Mouse (Mus musculus) lung, embryonic 16.5 days (tissue): Measurements from ENCODE around the gene Pkhd1. TPM values are rescaled to one million over a fixed set of nuclear protein-coding genes. Genes with fewer than 3 reads are reported as not detected.
"Not testable (repeated sequence)": the region's sequence is repeated elsewhere in the genome, so short reads cannot be mapped to it uniquely, and the experiment has no call there.

Experiments used
- ATAC-seq: fragments of 200-750 bp; cut with Nextera tagmentation; 2 replicates; pipeline ENCODE4 v1.8.0; 2017; ENCODE audit warnings: low read depth, mild to moderate bottlenecking, moderate library complexity
- H3K27ac ChIP-seq: fragments of 300-500 bp; sonication (generic); 2 replicates; pipeline ENCODE4 v1.5.1; 2014; ENCODE audit warnings: mild to moderate bottlenecking, control low read depth, low read length
- H3K27me3 ChIP-seq: fragments of 300-500 bp; sonication (generic); 2 replicates; pipeline ENCODE4 v1.6.1; 2014; ENCODE audit warnings: low read depth, low read length, mixed read lengths; ENCODE audit not compliant: control insufficient read depth, insufficient read depth
- H3K36me3 ChIP-seq: fragments of 300-500 bp; sonication (generic); 2 replicates; pipeline ENCODE4 v1.6.1; 2014; ENCODE audit warnings: low read length; ENCODE audit not compliant: control insufficient read depth, insufficient read depth
- H3K4me1 ChIP-seq: fragments of 300-500 bp; sonication (generic); replicated peaks from 2 replicates; pipeline ENCODE4 v1.6.1; 2014; ENCODE audit warnings: low read length, mixed read lengths; ENCODE audit not compliant: control insufficient read depth, insufficient read depth
- H3K4me2 ChIP-seq: fragments of 300-500 bp; sonication (generic); 2 replicates; pipeline ENCODE4 v1.6.1; 2014; ENCODE audit warnings: low read depth, low read length, control low read depth
- H3K4me3 ChIP-seq: fragments of 300-500 bp; sonication (generic); 2 replicates; pipeline ENCODE4 v1.5.1; 2014; ENCODE audit warnings: mild to moderate bottlenecking, low read length, control low read depth
- H3K9ac ChIP-seq: fragments of 300-500 bp; sonication (generic); 2 replicates; pipeline ENCODE4 v1.6.1; 2014; ENCODE audit warnings: low read length, control low read depth
- H3K9me3 ChIP-seq: fragments of 300-500 bp; sonication (generic); 2 replicates; pipeline ENCODE4 v1.6.1; 2016; ENCODE audit warnings: low read length; ENCODE audit not compliant: control insufficient read depth
- WGBS: fragments of 180-500 bp; shearing (Covaris S2); extraction: QIAGEN DNeasy Blood & Tissue Kit; methylation state at CpG from one replicate; pipeline ENCODE4 v1.1.7; 2014; 5-methylcytosine and 5-hydroxymethylcytosine counted together
- polyA plus RNA-seq: library from polyadenylated mRNA; unstranded; fragments of >200 nt; fragmentation: Nextera tagmentation; extraction: Ambion mirVana; gene quantifications from 2 replicates; pipeline ENCODE4 v1.2.1, GENCODE M21; 2015

Gene Pkhd1
- polyA plus RNA-seq, 1 experiment from 2014 or later: 0.80 TPM

DNA sequence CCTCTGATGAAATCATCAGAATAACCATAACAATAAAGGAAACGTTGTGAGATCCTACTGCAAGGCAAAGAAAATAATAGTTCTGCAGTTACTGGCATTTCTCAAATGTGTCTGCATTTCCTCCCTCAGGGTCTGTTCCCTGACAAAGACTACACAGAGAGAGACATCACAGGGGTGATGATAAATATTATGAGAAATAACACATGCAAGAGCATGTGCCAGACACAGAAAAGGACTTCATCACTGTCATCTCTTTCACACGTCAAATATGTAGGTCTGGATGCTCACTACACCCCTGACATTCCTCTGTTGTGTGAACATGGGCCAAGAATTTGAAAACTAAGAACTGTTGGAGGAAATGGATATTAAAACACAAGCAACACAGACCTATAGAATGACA is 369.7 kb downstream of the Pkhd1 start:
- Histone ChIP-seq H3K27ac (no peak overlapping the region), H3K4me3 (no peak overlapping the region), H3K4me1 (no peaks in the 10 kb centered on the region), H3K27me3 (no peaks in the 10 kb centered on the region), H3K9me3 (no peaks in the 10 kb centered on the region), H3K4me2 (no peak overlapping the region), H3K36me3 (no peaks in the 10 kb centered on the region), H3K9ac (no peak overlapping the region)
- WGBS: 49% methylated on average over 2 of the region's 2 CpGs
- no peak for ATAC-seq

DNA sequence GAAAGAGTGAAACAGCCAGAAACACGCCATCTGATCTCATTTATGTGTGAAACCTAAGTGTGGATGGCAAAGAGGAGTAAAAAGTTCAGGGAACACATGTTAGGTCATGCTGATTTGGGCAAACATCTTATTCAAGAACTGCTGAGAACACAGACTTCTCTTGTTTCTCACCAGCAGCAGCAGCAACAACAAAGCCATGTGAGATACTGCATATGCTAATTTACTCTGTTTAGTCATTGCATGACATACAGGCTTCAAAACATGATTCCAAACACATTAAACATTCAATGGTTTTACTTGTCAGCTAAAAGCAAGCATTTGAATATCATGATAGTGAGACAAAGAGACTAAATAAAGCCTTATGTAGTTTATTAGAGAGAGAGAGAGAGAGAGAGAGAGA is 401.2 kb downstream of the Pkhd1 start:
- no peak overlapping the region for H3K27ac ChIP-seq
- 68% methylated on average over 1 of the region's 1 CpGs for WGBS
- no peak for ATAC-seq

DNA sequence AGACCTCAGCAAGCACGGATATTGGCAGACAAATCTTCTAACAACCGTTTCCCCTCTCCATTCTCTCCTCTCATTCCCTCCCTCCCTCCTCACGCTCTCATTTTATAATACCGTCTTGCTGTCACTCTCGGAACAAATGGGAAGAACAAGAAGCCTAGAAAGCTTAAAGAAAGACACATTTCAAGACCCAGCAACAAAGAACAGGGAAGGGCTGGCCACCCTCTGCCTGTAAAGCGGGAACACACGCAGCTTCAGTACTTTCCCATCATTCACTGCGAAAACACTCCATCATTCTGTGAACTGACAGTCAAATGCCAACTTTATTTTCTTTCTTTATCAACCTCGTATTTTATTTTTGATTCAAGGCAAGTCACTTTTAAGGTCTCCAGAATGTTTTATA is 427.4 kb downstream of the Pkhd1 start:
- no peak overlapping the region for H3K4me3 ChIP-seq
- H3K27me3 ChIP-seq: no peaks in the 10 kb centered on the region
- no peak overlapping the region for H3K9ac ChIP-seq
- no peaks in the 10 kb centered on the region for H3K36me3 ChIP-seq
- no peak for ATAC-seq
- no peaks in the 10 kb centered on the region for H3K4me1 ChIP-seq
- no peak overlapping the region for H3K4me2 ChIP-seq
- H3K9me3 ChIP-seq: no peaks in the 10 kb centered on the region
- 46% methylated on average over 9 of the region's 9 CpGs for WGBS
- H3K27ac ChIP-seq: no peak overlapping the region

More for the DNA sequence above, 401.2 kb downstream of the Pkhd1 start:
- Histone ChIP-seq H3K27me3 (no peaks in the 10 kb centered on the region), H3K4me2 (no peak overlapping the region), H3K36me3 (no peaks in the 10 kb centered on the region), H3K9ac (no peak overlapping the region), H3K4me1 (no peaks in the 10 kb centered on the region), H3K9me3 (no peaks in the 10 kb centered on the region), H3K4me3 (no peak overlapping the region)

DNA sequence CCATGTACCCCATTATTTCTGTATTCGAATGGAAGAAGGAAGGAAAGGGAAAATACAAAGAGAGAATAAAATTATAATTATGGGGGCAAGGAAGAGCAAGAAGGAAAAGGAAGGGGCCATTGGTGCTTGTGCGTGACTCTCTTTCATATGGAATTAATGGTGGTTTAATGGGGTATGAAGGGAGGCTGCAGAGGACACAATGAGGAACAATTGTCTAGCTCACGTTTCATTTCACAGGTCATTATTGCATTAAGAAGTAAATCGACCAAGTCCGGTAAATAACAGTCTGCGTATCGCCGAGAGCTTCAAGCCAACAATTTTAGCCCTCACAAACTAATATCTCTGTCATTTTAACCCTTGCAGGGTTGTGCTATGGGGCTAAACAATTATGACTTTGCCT is 437.7 kb downstream of the Pkhd1 start:
- H3K4me3 ChIP-seq: no peak overlapping the region
- no peaks in the 10 kb centered on the region for H3K9me3 ChIP-seq
- H3K27me3 ChIP-seq: no peaks in the 10 kb centered on the region
- no peak overlapping the region for H3K4me2 ChIP-seq
- H3K27ac ChIP-seq: no peak overlapping the region
- H3K9ac ChIP-seq: no peak overlapping the region
- WGBS: 69% methylated on average over 8 of the region's 8 CpGs
- no peaks in the 10 kb centered on the region for H3K36me3 ChIP-seq
- H3K4me1 ChIP-seq: no peaks in the 10 kb centered on the region
- ATAC-seq: no peak

DNA sequence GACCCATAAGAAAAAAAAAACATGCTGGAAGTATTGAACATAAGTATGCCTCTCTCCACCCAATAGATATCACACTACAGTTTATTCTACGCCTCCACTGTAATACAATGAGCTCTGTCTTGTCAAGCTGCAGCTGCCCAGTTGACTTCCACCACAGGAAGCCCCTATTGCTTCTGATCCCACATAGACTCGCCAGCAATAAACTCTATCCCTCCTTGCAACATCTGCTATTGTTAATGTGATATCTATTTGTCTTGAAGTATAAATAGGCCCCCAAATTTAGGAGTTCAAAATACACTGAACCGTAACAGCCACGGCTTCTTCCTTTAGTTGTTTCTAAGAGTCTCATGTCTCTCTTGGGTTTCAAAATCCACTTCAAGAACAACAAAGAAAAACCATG is 446.7 kb downstream of the Pkhd1 start:
- Histone ChIP-seq H3K36me3 (no peaks in the 10 kb centered on the region), H3K27me3 (no peaks in the 10 kb centered on the region), H3K4me2 (no peak overlapping the region), H3K27ac (no peak overlapping the region), H3K4me3 (no peak overlapping the region), H3K9ac (no peak overlapping the region), H3K4me1 (no peaks in the 10 kb centered on the region), H3K9me3 (no peaks in the 10 kb centered on the region)
- no peak for ATAC-seq
- 64% methylated on average over 4 of the region's 4 CpGs for WGBS

DNA sequence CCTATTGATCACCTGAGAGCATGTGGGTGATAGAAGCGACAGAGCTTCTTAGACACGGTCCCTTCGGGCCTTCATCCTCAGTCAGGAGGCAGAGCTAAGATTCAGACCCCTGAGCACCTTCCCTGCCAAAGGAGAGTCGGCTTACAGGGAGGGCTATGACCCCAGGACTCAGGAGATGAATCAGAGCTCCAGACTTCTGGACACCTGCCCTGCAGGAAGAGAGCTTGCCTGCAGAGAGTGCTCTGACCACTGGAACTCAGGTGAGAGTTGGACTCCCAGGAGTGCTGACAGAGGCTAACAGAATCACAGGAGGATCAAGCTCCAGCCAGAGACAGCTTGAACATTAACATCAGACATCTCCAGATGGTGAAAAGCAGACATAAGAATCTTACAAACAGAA is 467.2 kb downstream of the Pkhd1 start:
- not testable (repeated sequence) for H3K9me3 ChIP-seq, H3K4me1 ChIP-seq, ATAC-seq, H3K36me3 ChIP-seq, H3K27me3 ChIP-seq, H3K27ac ChIP-seq, H3K4me3 ChIP-seq, H3K4me2 ChIP-seq, H3K9ac ChIP-seq
- 74% methylated on average over 4 of the region's 4 CpGs for WGBS

DNA sequence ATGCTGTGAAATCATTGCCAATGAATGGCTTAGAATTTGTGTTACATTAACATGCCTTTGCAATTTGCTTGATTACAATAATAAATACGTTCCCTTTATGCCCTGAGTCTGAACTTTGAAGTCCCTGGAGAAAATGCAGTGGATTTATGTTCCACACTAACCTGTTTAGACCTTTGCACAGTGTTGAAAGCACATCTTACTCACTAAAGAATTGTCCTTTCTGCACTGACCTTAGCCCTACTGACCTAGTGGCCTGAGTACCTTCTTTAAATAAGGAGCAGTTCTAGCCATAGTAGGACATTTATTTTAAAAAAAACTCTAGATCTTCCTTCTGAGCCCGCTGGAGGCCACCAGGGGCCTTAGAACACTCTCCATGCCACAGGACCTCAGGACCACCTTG is 467.8 kb downstream of the Pkhd1 start:
- no peak overlapping the region for H3K4me2 ChIP-seq
- H3K9ac ChIP-seq: no peak overlapping the region
- H3K27ac ChIP-seq: no peak overlapping the region
- 54% methylated on average over 2 of the region's 2 CpGs for WGBS
- H3K4me1 ChIP-seq: no peaks in the 10 kb centered on the region
- H3K36me3 ChIP-seq: no peaks in the 10 kb centered on the region
- H3K4me3 ChIP-seq: no peak overlapping the region
- ATAC-seq: no peak
- no peaks in the 10 kb centered on the region for H3K27me3 ChIP-seq
- H3K9me3 ChIP-seq: no peaks in the 10 kb centered on the region

DNA sequence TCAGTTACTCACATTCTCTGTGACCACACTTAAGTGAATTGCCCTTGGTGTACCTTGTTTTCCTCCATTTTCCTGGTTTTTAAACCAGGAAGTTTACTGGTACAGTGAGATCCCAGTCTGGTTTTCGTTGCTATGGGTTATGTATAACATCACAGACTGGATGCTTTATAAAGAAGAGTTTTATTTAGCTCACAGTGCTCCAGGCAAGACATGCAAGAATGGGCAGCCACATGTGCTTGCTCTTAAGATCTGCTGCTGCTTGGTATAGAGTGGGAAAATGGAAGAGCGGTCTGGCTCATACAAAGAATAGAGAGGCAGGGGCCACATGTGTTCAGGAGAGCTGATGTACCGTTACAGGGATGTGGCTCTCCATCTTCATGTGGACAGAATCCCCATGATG is 481.7 kb downstream of the Pkhd1 start:
- Histone ChIP-seq H3K9ac (no peak overlapping the region), H3K4me2 (no peak overlapping the region), H3K27ac (no peak overlapping the region), H3K36me3 (no peaks in the 10 kb centered on the region), H3K27me3 (no peaks in the 10 kb centered on the region), H3K4me1 (no peaks in the 10 kb centered on the region), H3K9me3 (no peaks in the 10 kb centered on the region), H3K4me3 (no peak overlapping the region)
- 82% methylated on average over 3 of the region's 3 CpGs for WGBS
- ATAC-seq: no peak

DNA sequence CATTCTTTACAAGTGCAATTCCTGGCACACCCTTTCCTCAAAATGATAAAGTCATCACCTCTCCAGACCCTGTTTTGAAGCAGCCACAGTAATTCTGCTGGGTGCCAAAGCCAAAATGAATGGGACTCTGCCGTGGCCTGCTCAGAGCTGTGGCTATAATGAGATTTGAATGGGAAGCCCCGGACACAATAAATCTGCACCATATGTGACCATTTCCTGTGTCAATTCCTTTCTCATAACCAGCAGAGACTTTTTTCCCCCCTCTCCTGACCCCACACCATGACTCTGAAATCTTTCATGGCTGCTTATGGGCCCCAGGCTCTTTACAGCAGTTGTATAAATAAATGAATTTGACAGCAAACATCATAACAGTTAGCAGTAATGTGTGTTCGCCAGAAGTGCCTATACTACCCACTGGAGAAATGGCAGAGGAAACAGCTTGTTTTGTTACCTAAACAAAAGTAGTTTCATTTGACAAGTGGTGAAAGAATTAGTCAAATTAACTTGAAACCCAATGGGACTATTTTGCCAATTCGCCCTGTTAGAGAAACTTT is 482.7 kb downstream of the Pkhd1 start:
- H3K9me3 ChIP-seq: no peaks in the 10 kb centered on the region
- H3K4me2 ChIP-seq: no peak overlapping the region
- H3K36me3 ChIP-seq: no peaks in the 10 kb centered on the region
- no peak overlapping the region for H3K4me3 ChIP-seq
- no peak for ATAC-seq
- no peak overlapping the region for H3K9ac ChIP-seq
- H3K4me1 ChIP-seq: no peaks in the 10 kb centered on the region
- no peaks in the 10 kb centered on the region for H3K27me3 ChIP-seq
- WGBS: 32% methylated on average over 4 of the region's 4 CpGs
- H3K27ac ChIP-seq: no peak overlapping the region

DNA sequence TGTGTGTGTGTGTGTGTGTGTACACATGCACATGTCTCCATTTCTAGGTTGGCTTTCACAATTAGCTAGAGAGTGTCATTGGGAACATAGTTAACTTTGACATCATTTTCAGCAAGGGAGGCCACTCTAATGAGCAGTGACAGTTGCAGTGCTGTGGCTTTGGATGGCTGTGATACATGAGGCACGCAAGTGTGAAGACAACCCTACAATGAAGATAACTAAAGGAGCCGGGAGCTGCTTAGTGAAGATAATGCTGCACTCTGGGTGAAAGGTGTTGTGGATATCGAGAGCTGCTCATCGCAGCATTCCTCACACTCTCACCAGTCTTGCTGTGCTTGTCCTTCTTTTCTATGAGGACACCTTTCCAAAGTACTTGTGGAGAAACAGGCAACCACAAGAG is 484.2 kb downstream of the Pkhd1 start:
- ATAC-seq: no peak
- no peak overlapping the region for H3K27ac ChIP-seq
- H3K4me2 ChIP-seq: no peak overlapping the region
- no peaks in the 10 kb centered on the region for H3K4me1 ChIP-seq
- no peaks in the 10 kb centered on the region for H3K27me3 ChIP-seq
- no peak overlapping the region for H3K4me3 ChIP-seq
- H3K36me3 ChIP-seq: no peaks in the 10 kb centered on the region
- 79% methylated on average over 4 of the region's 4 CpGs for WGBS
- no peaks in the 10 kb centered on the region for H3K9me3 ChIP-seq
- H3K9ac ChIP-seq: no peak overlapping the region
